Mouse (Mus musculus) CD8-positive naive resting alpha-beta T cell, adult 2 months (primary cell): Measurements from ENCODE around the gene Gatad2a.

Experiments
- DNase-seq, 2 experiments: peaks; one replicate each; pipeline ENCODE4 v3.0.0; 2022; ENCODE audit warnings: low read depth in 2 of 2, low spot score in 2 of 2

The Gatad2a gene

DNA sequence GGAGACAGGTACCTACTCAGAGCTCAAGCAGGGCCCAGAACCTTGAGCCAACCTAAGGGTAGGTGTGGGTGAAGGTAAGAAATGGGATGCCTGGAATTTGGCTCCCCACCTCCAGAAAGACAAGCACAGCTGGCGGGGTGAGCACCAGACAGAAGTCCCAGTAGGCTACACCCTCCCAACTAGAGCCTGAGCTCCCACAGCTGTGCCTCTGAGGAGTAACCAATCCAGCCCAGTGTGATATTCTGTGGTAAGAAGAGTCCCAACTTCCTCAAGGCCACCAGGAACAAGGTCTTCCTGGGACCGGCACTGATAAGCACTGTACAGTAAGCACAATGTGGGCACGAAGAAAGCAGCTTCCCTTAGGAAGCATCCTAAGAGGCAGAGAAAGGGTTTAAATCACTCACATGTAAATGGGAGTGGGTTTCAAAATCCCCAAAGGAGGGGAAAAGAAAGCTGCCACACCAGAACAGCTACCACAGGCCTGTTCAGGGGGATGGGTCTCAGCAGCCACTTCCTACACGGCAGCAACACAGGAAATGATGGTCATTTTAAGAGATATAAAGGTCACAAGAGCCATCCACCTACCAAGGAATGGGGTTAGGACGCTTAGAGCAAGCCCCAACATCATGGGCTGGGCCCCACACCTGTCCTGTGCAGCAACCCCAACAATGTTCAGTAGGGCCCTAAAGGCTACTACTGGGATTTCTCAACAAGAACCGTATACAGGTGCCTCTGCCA is 57.8 kb downstream of the Gatad2a start:
- no peak for DNase-seq

DNA sequence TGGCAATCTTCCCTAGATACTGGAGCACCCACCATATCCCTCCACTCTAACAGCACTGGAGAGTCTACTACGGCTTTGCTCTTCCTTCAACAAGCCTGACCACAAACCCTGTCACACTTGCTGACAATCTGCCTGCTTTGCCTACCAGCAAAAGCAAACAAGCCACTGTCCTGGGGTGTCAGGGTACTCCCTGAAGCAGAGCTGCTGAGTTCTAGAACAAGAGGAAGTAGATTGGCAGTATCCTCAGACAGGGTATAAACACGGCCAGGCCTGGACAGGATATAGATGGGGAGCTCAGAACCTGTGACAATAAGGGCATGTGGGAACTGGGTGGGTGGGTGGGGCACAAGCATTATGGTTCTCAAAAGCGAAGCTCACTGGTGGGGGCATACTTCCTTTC is 58.7 kb downstream of the Gatad2a start:
- DNase-seq: peak; percentile 39 to 52

- no peak for DNase-seq
These were observed 60.0 kb downstream of the Gatad2a start for GRCm38 (mm10) chr8:69936050-69936794.

GRCm38 (mm10) chr8:69935431-69935830 is 60.8 kb downstream of the Gatad2a start:
- no peak for DNase-seq

DNA sequence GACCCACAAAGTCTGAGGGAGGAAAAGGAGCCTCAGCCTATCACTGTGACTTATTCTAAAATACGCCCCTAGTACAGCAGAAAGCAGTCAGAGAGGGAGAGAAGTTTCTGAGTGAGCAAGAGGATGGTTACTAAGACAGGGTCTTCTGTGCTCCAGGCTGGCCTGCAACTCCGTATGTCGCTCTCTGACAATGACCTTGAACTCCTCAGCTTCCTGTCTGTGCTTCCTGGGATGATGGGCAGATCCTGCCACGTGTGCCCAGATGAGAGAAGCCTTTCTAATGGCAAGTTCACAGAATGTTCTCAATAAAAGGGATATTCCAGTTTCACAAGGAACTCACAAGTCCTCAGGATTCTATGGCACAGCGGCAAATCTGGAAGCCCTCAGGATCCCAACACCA is 61.6 kb downstream of the Gatad2a start:
- no peak for DNase-seq

- no peak for DNase-seq
These were observed 62.4 kb downstream of the Gatad2a start for GRCm38 (mm10) chr8:69933811-69934210.

- DNase-seq: no peak
These were observed 69.3 kb downstream of the Gatad2a start for GRCm38 (mm10) chr8:69926901-69927300.

GRCm38 (mm10) chr8:69923986-69924385 is 72.2 kb downstream of the Gatad2a start:
- no peak for DNase-seq

DNA sequence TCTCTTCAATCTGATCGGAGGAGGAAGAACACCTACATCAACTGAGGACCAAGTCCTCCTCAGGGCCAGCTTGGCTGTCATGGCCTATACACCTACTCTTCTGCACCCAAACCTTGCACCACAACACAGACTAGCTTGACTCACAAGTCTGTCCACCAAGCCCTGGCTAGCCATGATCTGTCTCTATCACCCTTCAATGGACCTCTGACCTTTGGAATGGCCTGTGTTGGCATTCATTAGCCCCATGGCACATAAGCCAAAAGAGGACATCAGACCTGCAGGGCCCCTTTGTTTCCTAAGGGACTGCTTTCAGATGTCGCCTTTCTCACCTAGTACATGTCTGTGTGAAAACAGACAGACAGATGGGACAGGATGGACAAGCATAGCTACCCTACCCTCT is 75.0 kb downstream of the Gatad2a start:
- DNase-seq: no peak

- peak; percentile 61 to 80 for DNase-seq
These were observed 76.1 kb downstream of the Gatad2a start for GRCm38 (mm10) chr8:69919876-69920662.

DNA sequence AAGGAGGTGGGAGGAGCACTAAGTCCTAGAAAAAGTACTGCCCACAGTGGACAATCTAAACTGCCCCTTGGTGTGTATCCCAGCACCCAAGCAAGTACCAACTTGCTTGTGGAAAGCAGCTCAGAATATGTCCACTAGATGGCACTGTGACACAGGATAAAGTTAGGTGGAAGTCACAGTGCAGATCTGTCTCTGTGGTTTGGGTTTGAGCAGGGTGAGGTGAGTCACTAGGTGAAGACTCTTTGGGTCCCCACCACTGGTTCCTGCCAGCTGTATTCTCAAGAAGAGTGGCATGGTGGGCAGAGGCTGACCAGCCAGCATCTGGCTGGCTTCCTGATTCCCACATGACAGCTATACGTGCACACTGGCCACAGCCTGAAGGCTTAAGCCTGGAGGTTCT is 77.2 kb downstream of the Gatad2a start:
- DNase-seq: peak; percentile 81 to 89

DNA sequence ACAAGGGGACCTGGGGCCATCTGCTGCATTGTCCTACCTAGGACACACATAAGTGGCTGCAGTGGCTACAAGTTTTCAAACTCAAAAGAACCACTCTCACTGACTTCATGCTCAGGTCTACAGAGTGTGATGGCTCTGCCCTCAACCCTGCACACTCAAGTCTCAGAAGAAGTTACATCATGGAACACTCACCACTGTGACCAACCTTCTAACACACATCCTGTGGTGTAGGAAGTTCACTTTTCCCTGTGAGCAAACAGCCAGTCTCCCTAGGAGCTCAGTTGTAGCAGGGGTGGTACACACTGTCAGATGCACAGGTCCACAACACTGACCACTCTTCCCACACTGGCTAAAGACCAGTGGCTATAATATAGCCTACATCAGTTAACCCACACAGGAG is 77.7 kb downstream of the Gatad2a start:
- no peak for DNase-seq

DNA sequence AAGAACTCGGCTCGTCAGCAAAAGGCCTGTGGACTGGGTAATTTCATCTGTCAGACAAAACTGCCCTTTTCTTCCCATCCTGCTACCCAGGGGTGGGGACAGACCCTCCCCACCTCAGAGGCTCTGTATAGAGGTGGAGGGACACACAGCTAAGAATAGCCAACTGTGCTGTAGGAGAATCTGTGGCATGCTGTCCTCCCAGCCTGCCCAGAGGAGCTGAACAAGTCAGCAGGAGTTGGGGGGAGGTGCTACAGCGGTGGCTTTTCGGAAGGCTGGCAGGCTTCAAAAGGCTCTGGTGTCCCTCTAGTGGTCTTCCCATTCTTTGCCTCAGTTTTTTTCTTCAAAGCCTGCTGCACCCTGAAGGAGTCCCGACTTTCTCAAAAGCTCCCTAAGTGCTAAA is 80.4 kb downstream of the Gatad2a start:
- DNase-seq: no peak

DNA sequence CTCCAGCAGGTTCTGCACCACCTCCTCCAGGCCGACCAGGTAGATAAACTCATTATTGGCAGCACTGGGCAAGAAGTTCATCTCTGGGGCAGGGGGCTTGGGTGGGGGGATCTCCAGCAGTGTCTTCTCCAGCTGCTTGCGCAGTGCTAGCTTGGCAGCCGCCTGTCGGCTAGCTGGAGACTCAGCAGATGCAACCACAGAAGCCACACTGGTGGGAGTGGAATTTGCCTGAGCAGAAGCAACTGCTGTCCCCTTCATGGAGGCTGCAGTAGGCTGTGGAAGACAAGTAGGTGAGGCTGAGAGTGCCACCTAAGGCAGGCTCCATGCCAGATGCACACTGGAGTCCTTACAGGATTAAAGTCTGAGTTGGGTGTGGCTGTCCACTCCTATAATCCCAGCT is 81.7 kb downstream of the Gatad2a start:
- DNase-seq: no peak

- DNase-seq: no peak
These were observed 83.6 kb downstream of the Gatad2a start for GRCm38 (mm10) chr8:69912478-69913074.

DNA sequence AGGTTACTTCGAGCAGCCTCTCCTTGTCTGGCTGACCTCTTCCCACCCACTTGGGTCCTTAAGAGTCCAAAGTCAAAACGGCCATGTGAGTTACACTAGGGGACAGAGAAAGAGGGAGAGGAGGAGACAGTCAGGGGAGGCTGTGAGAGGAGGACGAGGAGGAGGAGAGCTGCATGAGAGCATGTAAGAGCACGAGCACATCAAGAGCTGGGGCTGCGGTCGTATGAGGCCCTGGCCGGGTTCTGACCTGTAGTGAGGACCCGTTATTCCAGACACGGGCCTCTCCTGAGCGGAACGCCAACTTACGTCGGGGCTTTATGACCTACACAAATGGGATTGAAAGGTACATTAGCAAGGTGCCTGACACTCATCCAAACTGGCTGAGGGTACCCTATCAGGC is 84.3 kb downstream of the Gatad2a start:
- no peak for DNase-seq

- no peak for DNase-seq
These were observed 89.1 kb downstream of the Gatad2a start for GRCm38 (mm10) chr8:69907106-69907505.

DNA sequence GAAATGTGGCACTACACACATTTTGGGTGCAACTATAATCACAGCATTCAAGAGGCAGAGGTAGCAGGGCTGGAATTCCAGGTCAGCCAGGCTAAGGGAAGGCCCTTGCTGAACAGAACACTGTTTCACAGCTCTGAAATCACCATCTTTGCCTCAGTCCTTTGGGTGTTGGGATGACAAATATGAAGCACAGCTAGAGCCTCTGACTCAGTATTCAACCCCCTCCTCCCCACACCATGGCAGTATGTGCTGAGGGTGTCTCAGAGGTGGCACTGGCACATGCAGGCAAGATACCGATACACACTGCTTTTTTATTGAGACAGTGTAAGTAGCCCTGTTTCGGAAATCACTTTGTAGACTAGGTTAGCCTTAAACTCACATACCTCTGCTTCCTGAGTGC is 89.9 kb downstream of the Gatad2a start:
- no peak for DNase-seq

- DNase-seq: no peak
These were observed 92.1 kb downstream of the Gatad2a start for GRCm38 (mm10) chr8:69904096-69904495.

- peak; percentile 94 to 95 for DNase-seq
These were observed 93.1 kb downstream of the Gatad2a start for GRCm38 (mm10) chr8:69903063-69903542.
